Mouse (Mus musculus) forelimb bud, embryonic 11.5 days (tissue): Measurements from ENCODE around the gene Tbc1d2b.

Experiments
- DNase-seq: peaks from one replicate; pipeline ENCODE4 v3.0.0-alpha.2; 2012; ENCODE audit warnings: low read depth, low spot score

Gene Tbc1d2b

DNA sequence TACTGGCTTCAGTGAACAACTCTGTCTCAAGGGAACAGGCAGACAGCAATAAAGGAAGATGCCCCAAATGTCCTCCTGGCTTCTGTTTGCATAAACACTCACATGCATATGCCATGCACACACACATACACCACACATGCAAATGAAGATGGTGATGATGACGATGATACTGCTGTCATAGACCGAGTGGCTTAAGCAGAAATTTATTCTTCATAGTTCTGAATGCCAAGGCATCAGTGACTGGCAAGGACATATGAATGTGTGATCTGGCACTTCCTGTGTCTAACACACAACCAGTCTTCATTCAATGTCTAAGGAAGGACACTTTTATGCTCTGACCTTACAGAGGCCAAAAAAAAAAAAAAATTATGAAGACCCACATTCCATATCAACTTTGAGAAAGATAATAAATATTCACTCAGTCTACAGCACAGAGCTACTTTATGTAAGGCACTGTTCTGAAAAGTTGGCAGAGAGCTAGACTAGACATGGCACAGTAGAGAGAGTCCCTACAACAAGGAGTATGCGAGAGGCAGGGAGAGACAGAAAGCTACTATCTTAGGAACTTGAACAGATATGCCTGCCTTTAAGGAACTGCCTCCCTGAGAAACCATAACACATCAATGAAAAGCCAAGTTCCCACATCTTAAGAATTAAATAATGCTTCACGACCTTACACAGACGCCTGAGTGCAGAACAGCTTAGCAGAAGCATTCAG is 5.1 kb downstream of the Tbc1d2b start:
- DNase-seq: no peak

DNA sequence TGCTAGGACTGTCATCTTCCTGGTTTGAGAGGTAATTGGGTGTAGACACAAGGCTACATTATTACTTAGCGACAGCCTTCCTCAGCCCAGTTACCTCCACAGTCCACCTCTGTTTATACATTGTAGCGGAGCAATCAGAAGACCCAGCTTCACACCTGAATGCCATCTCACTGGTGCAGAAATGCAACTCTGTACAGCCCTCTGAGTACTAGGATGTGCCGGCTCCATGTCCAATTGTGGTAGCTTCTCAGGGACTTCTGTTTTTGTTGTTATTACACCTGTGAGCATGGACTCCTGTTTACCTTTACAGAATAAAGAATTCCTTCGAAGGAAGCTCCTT is 7.3 kb downstream of the Tbc1d2b start:
- DNase-seq: no peak

DNA sequence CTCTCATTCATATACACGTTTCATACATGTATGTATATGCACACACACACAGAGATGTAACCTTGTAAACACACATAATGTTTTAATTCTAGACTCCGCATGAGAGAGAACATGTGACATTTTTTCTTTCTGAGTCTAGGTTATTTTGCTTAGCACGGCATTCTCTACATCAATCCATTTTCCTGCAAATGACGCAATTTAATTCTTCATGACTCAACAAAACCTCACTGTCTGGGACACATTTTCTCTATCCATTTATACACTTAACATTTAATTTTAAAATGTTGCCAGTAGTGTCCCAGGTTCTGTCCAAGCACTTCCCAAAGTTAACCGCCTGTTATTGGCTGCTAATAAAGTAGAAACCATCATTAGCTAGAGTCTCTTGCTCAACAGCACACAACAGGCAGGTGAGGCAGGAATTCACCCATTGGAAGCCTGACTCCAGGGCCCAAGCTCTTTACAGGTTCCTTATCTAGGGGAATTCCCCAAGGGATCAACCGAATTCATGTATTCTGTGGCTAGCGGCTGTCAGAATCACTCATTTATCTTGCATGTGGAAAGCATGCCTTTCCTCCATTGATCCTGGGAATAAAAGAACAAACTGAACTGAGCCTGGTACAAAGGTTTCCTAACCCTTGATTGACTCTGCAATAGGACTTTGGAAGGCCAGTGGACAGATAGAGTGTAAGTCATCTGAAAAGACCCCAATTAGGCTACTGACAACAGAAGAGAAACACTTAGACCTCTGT is 7.8 kb downstream of the Tbc1d2b start:
- no peak for DNase-seq

DNA sequence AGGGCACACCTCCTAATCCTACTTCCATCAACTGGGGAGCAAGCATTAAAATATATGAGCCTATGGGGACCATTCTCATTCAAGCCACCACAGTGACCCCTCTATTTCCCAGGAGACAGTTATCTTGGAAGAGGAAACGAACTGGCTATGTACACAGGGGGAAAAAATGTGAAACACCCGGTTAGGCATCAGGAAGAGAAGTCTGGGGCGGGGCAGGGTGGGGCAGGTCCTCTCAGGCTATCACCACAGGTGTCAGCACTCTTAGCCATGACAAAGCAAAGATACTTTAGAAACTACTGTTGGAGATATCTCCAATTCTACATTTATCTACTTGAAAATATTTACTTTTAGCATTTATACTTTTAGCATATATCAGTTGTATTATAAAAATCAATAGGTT is 8.5 kb downstream of the Tbc1d2b start:
- no peak for DNase-seq

DNA sequence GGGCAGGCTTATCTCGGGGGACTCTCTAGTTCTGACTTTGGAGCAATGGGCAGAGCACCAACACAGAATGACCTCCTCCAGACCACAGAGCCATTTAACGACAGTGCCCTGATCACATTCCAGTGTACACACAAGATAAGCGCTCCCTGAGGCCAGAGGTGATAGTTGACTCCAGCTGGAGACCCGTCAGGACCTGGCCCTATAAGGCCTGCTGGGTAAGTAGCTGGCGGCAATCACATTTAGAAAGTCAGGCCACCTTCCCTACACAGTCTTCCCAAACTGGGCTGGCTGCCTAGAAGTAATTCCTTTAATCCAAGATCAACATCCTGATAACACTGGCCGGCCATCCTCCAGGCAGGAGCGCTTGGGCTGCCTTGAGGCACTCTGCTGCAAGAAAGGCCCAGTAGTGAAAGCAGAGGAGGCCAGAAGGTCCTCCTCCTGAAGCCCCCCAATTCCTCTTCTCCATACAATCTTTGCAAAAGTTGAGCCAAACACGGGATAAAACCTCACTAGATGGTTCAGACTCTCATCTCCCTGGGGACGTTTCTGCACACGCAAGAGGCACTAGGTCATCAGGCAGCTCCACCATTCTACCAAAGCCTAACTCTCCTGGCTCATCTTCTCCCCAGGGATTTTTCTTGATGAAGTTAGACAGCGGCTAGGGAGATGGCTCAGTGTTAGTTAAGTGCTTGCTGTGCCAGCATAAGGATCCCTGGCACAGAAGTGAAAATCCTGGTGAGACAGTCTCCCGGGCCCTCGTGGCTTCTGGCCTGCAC is 9.8 kb downstream of the Tbc1d2b start:
- DNase-seq: no peak

DNA sequence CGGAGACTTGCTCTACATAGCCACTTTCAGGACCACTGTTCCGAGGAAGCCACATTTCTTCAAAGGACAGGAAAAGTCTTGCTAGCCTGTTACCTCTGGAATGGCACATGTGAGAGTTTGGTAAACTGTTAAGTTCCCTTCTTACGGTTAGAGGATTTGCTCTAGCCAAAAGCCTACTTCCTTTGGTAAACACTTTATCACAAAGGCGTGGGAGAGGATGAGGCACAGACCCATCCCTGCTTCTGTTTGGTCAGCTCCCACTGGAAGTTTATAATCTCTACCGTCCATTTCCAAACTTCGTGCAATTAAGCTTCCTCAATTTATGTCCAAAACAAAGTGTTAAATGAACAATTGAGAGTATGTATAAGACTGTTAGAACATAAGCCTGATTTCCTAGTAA is 10.5 kb downstream of the Tbc1d2b start:
- DNase-seq: no peak

DNA sequence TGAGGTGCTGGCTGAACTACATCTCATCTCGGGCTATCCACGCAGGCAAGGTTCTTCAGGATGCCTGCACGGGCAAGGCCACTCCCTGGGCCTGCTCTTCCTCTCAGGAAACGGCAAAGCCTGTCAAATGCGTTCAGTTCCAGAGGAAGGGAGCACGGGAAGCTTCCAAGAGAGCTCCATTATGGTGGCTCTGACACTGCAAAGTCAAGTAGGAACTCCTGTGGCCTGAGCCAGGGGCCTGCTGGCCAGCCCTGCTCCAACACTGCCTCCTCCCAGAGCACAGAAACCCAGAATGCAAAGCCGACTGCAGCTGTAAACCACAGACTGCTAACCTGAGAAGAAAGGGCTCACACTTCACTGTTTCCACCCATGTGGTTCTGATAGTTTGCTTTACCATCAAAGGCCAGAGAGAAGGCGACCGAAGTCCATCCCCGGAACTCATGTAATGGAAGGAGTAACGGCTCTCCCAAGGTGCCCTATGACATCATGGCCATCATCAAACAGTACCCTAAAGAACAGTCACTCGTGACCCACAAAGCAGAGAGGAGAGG is 11.1 kb downstream of the Tbc1d2b start:
- no peak for DNase-seq

DNA sequence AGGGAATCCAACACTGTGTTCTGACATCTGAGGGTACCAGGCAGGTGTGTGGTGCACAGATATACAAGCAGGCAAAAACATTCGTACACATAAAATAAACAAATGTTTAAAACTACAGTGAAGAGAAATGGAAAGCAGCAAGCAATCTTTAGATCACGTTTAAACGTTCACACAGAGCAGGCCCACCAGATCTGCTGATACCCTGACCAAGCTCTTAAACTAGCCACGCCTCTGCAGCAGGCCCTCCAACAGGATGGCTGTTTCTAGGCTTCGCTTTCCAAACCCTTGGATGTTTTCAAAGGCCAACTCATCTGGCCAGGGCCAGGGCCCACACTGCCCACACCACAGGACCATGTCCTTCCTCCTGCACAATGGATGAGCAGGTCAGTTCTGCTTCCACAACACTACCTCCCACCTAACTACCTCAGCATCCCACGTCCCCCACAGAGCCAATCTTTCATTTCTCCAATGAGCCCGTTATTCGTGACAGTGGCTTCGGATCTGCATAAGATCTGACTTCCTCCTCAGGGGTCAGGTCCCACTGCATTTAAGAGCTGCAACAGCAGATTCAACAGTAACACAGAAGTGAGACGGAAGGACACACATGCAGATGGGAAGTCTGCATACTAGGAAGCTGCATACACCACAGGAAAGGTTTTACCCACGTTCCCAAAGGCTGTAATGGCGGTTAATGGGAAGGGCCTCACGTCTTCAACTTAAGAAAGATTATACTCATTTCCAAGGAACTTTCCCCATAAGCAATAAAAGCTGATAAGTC is 12.7 kb downstream of the Tbc1d2b start:
- no peak for DNase-seq

DNA sequence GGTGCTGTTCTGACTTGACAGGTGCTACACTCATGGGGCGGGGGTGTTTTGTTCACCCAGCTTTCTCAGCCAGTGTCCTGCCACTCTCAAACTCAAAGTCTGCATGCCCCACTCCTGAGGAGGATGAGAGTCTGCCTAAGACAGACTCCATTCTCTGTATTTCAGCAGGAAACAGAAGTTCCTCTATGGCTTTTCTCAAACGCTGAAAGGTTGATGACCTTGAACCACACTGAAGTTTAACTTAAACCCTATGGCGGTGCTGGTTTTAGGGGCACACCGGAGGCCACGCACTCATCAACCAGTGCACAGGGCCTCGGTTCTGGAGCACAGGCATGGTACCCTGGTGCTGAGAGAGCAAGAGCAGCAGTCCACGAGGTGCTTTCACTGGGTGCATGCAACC is 13.4 kb downstream of the Tbc1d2b start:
- DNase-seq: no peak

DNA sequence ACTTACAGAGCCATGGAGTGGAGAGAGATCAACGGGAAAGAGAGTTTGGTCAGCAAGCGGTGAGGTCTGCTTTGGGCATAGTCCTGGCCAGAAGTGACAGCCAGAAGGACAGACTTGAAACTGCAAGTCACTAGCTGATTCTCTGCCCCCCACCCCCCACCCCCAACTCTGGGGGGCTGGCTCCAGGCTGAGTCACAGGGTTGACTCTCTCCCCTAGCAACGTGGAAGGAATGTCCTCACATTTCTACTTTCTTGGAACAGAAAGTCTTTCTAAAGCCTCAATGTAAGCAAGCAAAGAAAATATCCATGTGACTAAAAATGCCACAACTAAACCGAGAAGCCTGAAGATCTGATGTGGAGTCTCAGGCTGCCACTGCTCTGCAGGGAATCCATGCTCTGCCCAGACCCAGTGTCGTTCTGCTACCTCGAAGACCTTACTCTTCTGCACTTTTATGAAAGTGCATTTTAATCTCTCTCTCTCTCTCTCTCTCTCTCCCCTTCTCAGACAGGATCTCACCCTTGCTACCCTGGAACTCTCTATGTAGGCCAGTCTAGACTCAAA is 14.7 kb downstream of the Tbc1d2b start:
- no peak for DNase-seq

DNA sequence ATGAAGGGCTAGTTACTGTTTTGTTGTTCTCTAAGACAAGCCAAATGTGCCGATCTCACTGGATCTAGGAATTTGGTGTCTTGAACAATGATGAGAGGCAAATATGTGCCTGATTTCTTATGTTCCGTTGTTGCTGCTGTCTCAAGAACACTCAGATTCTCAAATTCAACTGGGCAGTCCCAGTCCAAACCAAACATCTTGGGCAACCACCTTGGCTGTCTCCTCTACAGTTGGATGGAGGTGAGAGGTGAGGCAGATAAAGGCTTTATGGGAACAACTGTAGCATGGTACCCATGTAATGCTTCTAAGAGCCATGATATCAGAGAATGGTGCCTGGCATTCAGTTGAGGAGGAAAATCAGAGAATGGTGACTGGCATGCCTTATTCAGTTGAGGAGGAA is 17.4 kb downstream of the Tbc1d2b start:
- no peak for DNase-seq

DNA sequence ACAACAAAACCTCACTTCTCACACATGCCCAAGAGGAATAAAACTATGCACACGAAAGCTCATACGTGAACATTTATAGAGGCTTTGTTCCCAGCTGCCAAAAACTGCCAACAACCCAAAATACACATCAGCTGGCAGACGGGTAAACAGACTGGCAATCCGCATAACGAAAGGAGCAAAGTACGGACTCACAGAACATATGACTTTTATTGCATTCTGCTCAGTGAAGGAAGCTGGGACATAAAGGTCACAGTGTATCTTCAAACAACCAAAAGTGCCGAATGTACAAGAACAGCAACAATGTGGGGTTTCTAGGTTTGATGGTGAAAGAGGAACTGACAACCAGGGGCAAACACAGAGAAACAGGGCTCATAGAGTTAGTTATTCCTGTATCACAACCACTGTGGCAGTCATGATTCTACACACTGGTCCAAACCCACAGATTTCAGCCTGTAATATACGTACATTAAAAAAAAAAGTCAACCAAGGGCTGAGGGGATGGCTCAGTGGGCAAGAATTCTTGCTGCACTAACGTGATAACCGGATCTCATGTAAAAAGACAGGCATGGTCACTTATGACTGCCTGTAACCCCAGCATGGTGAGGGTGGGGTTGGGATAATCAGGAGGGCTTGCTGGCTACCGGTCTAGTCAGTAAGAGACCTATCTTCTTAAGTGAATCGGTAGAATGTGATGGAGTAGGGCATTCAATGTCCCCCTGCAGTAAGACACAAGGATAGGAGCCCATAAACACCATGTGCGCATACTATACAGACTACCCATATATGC is 19.4 kb downstream of the Tbc1d2b start:
- DNase-seq: no peak

DNA sequence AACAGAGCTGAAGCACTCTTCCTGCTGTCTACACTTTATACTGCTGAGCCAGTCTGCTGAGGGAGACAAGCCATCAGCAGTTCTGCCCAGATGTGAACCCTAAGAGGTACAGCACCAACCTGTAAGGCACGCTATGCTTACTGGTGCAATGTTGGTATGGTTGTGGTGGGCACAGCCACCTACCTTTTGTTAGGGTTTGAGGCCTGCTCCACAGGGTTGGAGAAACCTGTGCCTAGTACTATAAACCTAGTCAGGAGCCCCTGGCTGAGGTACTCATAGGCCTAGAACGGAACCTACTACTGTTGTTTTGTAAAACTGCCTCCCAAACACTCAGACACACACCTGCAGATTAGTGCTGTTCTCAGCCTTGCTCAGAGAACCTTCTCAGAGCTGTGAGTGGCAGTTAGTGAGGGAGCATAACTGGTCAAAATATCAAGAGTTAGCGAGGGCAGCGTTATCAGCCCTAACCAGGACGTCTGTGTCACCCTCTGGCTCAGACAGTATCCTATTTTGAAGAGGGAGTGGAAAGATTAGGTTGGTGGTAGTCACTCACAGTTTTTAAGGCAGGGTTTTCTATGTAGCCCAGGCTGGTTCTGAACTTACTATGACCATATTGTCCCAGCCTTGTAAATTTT is 20.3 kb downstream of the Tbc1d2b start:
- no peak for DNase-seq

DNA sequence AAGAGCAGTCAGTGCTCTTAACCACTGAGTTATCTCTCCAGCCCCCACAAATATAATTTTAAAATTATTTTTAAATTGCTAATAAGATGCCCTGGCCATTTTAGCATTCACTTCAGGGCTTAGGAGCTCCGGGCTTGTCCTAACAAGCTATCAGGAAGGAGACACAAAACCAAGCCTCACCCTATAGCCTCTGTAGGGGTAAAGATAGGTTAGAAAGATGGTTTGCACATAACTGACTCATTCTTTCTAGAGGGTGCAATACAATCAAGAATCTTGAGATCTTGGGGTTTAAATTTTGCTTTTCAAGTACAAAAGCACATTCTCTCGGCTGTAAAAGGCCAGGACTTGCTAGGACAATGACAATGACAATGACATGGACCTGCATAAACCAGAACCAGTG is 21.6 kb downstream of the Tbc1d2b start:
- no peak for DNase-seq

DNA sequence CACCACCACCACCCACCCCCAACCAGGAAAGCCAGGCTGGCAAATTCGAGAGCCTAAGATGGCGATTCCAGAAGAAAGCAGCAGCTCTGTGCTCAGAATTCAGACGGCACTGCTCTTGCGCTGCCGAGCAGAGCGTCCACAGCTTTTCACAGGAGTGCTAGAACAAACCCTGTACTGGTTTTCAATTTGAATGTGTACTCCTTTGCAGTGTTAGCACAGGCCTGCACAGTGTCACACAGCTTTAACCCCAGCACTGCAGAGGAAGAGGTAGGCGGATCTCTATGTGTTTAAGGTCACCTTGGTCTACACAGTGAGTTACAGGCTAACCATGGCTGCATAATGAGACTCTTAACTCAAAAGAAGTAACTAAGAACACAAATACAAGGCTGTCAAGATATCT is 22.3 kb downstream of the Tbc1d2b start:
- no peak for DNase-seq

DNA sequence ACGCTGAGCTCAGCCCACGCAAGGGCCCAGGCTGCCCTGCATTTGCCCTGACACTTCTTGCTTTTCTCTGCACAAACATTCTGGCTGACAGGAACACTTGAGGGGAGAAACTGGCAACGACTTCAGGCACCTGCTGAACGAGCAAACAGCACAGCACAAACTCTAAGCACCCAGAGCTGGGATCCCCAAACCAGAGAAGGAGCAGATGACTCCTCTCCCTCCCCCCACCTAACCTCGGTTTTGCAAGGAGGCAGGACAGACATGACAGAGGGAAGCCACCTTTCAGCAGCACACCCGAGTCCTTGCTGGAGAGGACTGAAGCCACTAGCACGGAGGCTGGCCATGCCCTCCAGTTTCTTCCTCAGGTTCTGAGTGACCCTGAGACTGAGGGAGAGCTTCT is 23.3 kb downstream of the Tbc1d2b start:
- no peak for DNase-seq

DNA sequence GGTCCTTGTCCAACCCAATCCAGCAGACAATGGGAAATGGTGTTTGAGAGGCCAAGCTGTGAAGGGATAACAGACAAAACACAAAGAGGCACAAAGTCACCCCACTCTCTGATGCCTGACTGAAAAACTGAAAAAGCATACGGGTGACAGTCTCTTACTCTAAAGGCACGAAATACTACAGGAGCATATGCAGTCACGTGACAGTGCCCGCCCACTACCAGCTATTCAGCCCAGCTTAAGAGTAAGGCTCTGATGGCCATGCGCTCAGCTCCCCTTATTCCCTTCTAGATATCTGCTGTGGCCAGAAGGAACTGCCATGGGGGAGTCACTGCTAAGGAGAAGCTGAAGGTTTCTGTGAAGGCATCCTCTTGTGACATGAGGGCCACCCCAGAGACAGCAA is 24.8 kb downstream of the Tbc1d2b start:
- DNase-seq: no peak

DNA sequence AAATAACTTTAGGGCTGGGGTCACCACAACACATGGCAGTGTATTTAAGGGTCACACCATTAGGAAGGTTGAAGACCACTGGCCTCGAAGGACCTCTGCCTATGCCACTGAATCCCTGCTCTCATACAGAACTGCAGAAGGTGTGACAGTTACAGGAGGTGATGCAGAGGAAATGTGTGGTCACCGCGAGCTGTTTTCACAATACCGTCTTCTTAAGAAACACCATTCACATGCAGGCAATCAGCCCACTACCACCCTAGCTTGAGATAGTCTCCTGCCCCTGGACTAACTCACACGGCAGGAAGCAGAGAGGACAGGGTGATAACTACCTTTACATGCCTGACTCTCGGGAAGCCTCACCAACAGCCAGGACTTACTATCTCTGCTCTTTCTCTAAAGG is 25.4 kb downstream of the Tbc1d2b start:
- no peak for DNase-seq

DNA sequence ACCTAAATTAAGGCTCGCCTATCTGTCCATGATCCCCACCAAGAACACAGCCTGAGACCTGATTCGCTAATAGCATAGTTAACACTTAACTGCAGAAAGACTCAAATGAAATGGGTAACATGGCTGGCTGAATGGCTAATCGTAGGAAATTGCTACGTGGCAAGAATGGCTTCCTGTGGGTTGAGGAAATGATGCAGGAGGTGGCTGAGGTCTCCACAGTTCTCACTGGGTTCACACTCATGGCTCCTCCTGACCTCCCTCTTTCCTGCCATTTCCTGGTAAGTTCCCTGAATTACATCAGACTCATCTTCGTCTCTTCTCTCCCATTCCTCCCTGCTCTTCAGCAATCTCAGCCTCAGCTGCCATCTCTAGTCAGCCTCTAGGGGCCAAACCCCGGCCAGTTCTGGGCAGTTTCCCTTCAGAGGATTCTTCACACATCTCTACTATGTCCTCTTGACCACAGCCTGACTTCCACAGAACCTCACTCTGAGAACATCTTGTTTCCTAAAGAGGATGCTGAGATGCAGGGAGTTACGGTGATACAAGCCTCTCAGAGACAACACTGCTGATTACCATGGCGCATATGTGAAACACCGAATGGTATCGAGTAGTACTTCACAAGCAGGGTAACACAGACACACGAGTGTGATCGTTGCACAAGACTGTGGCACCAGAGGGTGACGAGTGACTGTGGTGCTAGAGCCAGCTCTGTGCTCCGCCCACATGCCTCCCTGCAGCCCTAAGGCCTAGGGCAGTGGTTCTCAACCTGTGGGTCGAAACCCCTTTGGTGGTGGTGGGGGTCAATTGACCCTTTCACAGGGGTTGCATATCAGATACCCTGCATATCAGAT is 26.1 kb downstream of the Tbc1d2b start:
- DNase-seq: no peak
